Comparison of ENCODE assay signal across 9 mouse cellular contexts in genomic region chr3:53044238-53044637, GRCm38 (mm10). TPM values are rescaled to one million over a fixed set of nuclear protein-coding genes. Genes with fewer than 3 reads are reported as not detected.
DNase-seq lines count a peak whose midpoint lies in the region; ATAC-seq and TF ChIP-seq lines count a peak whose summit lies in the region.
"Had no signal": no experiment of that assay in that cellular context is flagged by ENCODE, and none has a peak within 500 bp of the region (broad histone marks: within the 10 kb centered on the region; RNA-seq: fewer than 3 reads in every experiment).

No protein-coding gene starts in this region.

- H3K4me3 ChIP-seq in embryonic facial prominence, embryonic 11.5 days (ENCODE audit: low read depth, low read length) = peak overlapping the region; percentile 9; the same call in 1 of the 2 replicates
- peak overlapping the region; percentile 69 for H3K4me3 ChIP-seq in hindbrain, embryonic 13.5 days
- no peak overlapping the region for H3K4me3 ChIP-seq in thymus, adult 2 months (ENCODE audit: control insufficient read depth, insufficient read depth, low read length)

- 37% methylated on average over 7 of the region's 7 CpGs for WGBS in embryonic facial prominence, embryonic 11.5 days
- WGBS in hindbrain, embryonic 13.5 days = 49% methylated on average over 7 of the region's 7 CpGs
- 86% methylated on average over 7 of the region's 7 CpGs for WGBS in thymus, adult 2 months

- TF ChIP-seq CTCF in thymus, adult 2 months (IDR thresholded peaks at IDR 0.05; ENCODE audit: borderline replicate concordance, control insufficient read depth, extremely low read depth, insufficient read depth, low read length, poor library complexity) = no peak

- no peaks in the 10 kb centered on the region for H3K27me3 ChIP-seq in embryonic facial prominence, embryonic 11.5 days (ENCODE audit: control insufficient read depth, insufficient read depth, low read length)
- peaks cover 4% of the 10 kb centered on the region; the same call in 1 of the 2 replicates for H3K27me3 ChIP-seq in hindbrain, embryonic 13.5 days
- H3K27me3 ChIP-seq in thymus, adult 2 months (ENCODE audit: control insufficient read depth, insufficient read depth, low read length) = peaks cover 17% of the 10 kb centered on the region

- no peak for TF ChIP-seq POLR2A in thymus, adult 2 months (IDR thresholded peaks at IDR 0.05; ENCODE audit: control insufficient read depth, extremely low read depth, insufficient read depth, low read length, poor library complexity)

- no peak overlapping the region for H3K9ac ChIP-seq in embryonic facial prominence, embryonic 11.5 days (replicated peaks; ENCODE audit: low read length)
- H3K9ac ChIP-seq in hindbrain, embryonic 13.5 days = peak overlapping the region; percentile 51

- H3K9me3 ChIP-seq in embryonic facial prominence, embryonic 11.5 days (replicated peaks; ENCODE audit: control insufficient read depth, low read length) = no peaks in the 10 kb centered on the region
- no peaks in the 10 kb centered on the region for H3K9me3 ChIP-seq in hindbrain, embryonic 13.5 days

- H3K4me2 ChIP-seq in embryonic facial prominence, embryonic 11.5 days (ENCODE audit: low read depth, low read length) = no peak overlapping the region
- peak overlapping the region; percentile 84 for H3K4me2 ChIP-seq in hindbrain, embryonic 13.5 days

- intact Hi-C loops in heart, postnatal 25 days (cut with DNase I) = loop anchor here (5.0 kb wide), 3 partner anchors 118 to 203 kb away; no protein-coding TSS in a partner anchor

- H3K4me1 ChIP-seq in embryonic facial prominence, embryonic 11.5 days (ENCODE audit: control insufficient read depth, insufficient read depth, low read length) = no peaks in the 10 kb centered on the region
- H3K4me1 ChIP-seq in hindbrain, embryonic 13.5 days (replicated peaks) = peaks cover 43% of the 10 kb centered on the region
- H3K4me1 ChIP-seq in thymus, adult 2 months (replicated peaks; ENCODE audit: control insufficient read depth, insufficient read depth, low read length) = peaks cover 7% of the 10 kb centered on the region; the same call in 1 of the 2 replicates

- DNase-seq in heart, adult 11 months = peak; percentile 91
- no peak for DNase-seq in heart, postnatal 25 days (ENCODE audit: low spot score)
- DNase-seq in embryonic facial prominence, embryonic 11.5 days (ENCODE audit: low spot score) = peak; percentile 72
- DNase-seq in lung, postnatal 36 days = peak; percentile 56
- DNase-seq in thymus, adult 2 months = no peak
- no peak for DNase-seq in yolk sac, embryonic 10.5 days (ENCODE audit: low spot score)

- no peak for ATAC-seq in embryonic facial prominence, embryonic 11.5 days (replicated peaks; ENCODE audit: insufficient number of reproducible peaks, low FRiP score, low TSS enrichment, low read depth)
- ATAC-seq in hindbrain, embryonic 13.5 days (ENCODE audit: low FRiP score) = no peak
- ATAC-seq in granulocyte monocyte progenitor cell, adult 5-6 weeks (replicated peaks; ENCODE audit: poor library complexity, severe bottlenecking) = no peak

- no peak overlapping the region for H3K27ac ChIP-seq in embryonic facial prominence, embryonic 11.5 days (replicated peaks; ENCODE audit: low read depth, low read length)
- peak overlapping the region; percentile 62; the same call in 1 of the 2 replicates for H3K27ac ChIP-seq in hindbrain, embryonic 13.5 days
- H3K27ac ChIP-seq in thymus, adult 2 months (ENCODE audit: control insufficient read depth, insufficient read depth, low read length) = no peak overlapping the region

- no peaks in the 10 kb centered on the region for H3K36me3 ChIP-seq in embryonic facial prominence, embryonic 11.5 days (replicated peaks; ENCODE audit: control insufficient read depth, insufficient read depth, low read depth, low read length)
- no peaks in the 10 kb centered on the region for H3K36me3 ChIP-seq in hindbrain, embryonic 13.5 days
- no peaks in the 10 kb centered on the region for H3K36me3 ChIP-seq in thymus, adult 2 months (ENCODE audit: control insufficient read depth, insufficient read depth, low read length)

RNA-seq across cellular contexts. Expression of gene Lhfp, which starts 2.9 kb away (rescaled TPM):
- total RNA-seq in heart, postnatal 25 days (2021) = 10 to 100 TPM; 53.2 to 55.7 TPM
- 29.2 and 33.3 TPM in 2 replicates for polyA plus RNA-seq in embryonic facial prominence, embryonic 11.5 days (2014; fragmentation: Nextera tagmentation; extraction: Ambion mirVana)
- polyA plus RNA-seq in hindbrain, embryonic 13.5 days (2015; fragmentation: Nextera tagmentation; extraction: Ambion mirVana) = 67.6 and 67.8 TPM in 2 replicates
- not detected in 2 replicates for total RNA-seq in granulocyte monocyte progenitor cell, adult 5-6 weeks (2014; fragmentation: Nextera tagmentation)
- total RNA-seq in granulocyte monocyte progenitor cell, adult 5-6 weeks (2017) = not detected in 2 replicates
- 10.5 and 18.7 TPM in 2 replicates for polyA plus RNA-seq in thymus, adult 2 months (2012; rRNA removed)
- total RNA-seq: hematopoietic stem cell, adult 5-6 weeks had no signal

RNA-seq across cellular contexts. Expression of gene Cog6, which starts 27.2 kb away (rescaled TPM):
- total RNA-seq in heart, postnatal 25 days (2021) = 10 to 100 TPM; 54.5 to 56.3 TPM
- 50.8 and 54.2 TPM in 2 replicates for polyA plus RNA-seq in embryonic facial prominence, embryonic 11.5 days (2014; fragmentation: Nextera tagmentation; extraction: Ambion mirVana)
- 53.5 and 57.6 TPM in 2 replicates for polyA plus RNA-seq in hindbrain, embryonic 13.5 days (2015; fragmentation: Nextera tagmentation; extraction: Ambion mirVana)
- 17.6 and 20.6 TPM in 2 replicates for total RNA-seq in granulocyte monocyte progenitor cell, adult 5-6 weeks (2014; fragmentation: Nextera tagmentation)
- total RNA-seq in granulocyte monocyte progenitor cell, adult 5-6 weeks (2017) = 20.0 and 27.8 TPM in 2 replicates
- polyA plus RNA-seq in thymus, adult 2 months (2012; rRNA removed) = 22.3 and 26.8 TPM in 2 replicates

Comparison
In these comparisons a context has a peak if more than half of its experiments do, and no peak if none do; other contexts are left out.
1. DNase-seq: peak in heart, adult 11 months (single experiment), embryonic facial prominence, embryonic 11.5 days (single experiment) and lung, postnatal 36 days (single experiment); none in heart, postnatal 25 days (single experiment), thymus, adult 2 months (single experiment) and yolk sac, embryonic 10.5 days (single experiment).